Mouse (Mus musculus): Measurements from ENCODE around the gene Serpinb6b. TPM values are rescaled to one million over a fixed set of nuclear protein-coding genes. Genes with fewer than 3 reads are reported as not detected.

Gene Serpinb6b
- polyA plus RNA-seq, 1 experiment, result 1.0 TPM

GRCm38 (mm10) chr13:32969641-32970040, 4.6 kb downstream of the Serpinb6b start:
- Histone ChIP-seq H3ac (ENCODE audit: control insufficient read depth, insufficient read length, low read depth) (no peak overlapping the region), H3K4me3 (ENCODE audit: insufficient read depth, poor library complexity, severe bottlenecking) (no peak overlapping the region), H3K79me2 (ENCODE audit: control insufficient read depth, insufficient read depth) (no peaks in the 10 kb centered on the region), H3K36me3 (ENCODE audit: control insufficient read depth, insufficient read depth) (no peaks in the 10 kb centered on the region), H3K79me3 (ENCODE audit: low read depth) (no peaks in the 10 kb centered on the region), H3K27me3 (ENCODE audit: control insufficient read depth, insufficient read depth, insufficient read length) (no peaks in the 10 kb centered on the region)
- TF ChIP-seq FOSL1 (IDR thresholded peaks at IDR 0.05; ENCODE audit: insufficient read depth, low read length, poor library complexity, severe bottlenecking) (no peak), USF1 (IDR thresholded peaks at IDR 0.05; ENCODE audit: low read depth) (no peak), CTCF (IDR thresholded peaks at IDR 0.05; ENCODE audit: control insufficient read depth, insufficient read depth, insufficient read length) (no peak), MYOD1 (IDR thresholded peaks at IDR 0.05; ENCODE audit: control insufficient read depth, insufficient read length, low read depth) (no peak), MYOG (IDR thresholded peaks at IDR 0.05; ENCODE audit: control insufficient read depth, extremely low read depth, insufficient read length) (no peak), MAX (IDR thresholded peaks at IDR 0.05) (no peak), CEBPB (IDR thresholded peaks at IDR 0.05; ENCODE audit: low read depth) (no peak)

- no peaks in the 10 kb centered on the region for H3K79me3 ChIP-seq (ENCODE audit: low read depth)
- no peaks in the 10 kb centered on the region for H3K79me2 ChIP-seq (ENCODE audit: control insufficient read depth, insufficient read depth)
- TF ChIP-seq USF1 (IDR thresholded peaks at IDR 0.05; ENCODE audit: low read depth), result no peak
- no peak for TF ChIP-seq FOSL1 (IDR thresholded peaks at IDR 0.05; ENCODE audit: insufficient read depth, low read length, poor library complexity, severe bottlenecking)
- TF ChIP-seq MAX (IDR thresholded peaks at IDR 0.05), result no peak
- no peak for TF ChIP-seq CEBPB (IDR thresholded peaks at IDR 0.05; ENCODE audit: low read depth)
- TF ChIP-seq MYOD1 (IDR thresholded peaks at IDR 0.05; ENCODE audit: control insufficient read depth, insufficient read length, low read depth), result no peak
- TF ChIP-seq MYOG (IDR thresholded peaks at IDR 0.05; ENCODE audit: control insufficient read depth, extremely low read depth, insufficient read length), result no peak
- no peak for TF ChIP-seq CTCF (IDR thresholded peaks at IDR 0.05; ENCODE audit: control insufficient read depth, insufficient read depth, insufficient read length)
- H3K27me3 ChIP-seq (ENCODE audit: control insufficient read depth, insufficient read depth, insufficient read length), result no peaks in the 10 kb centered on the region
- H3ac ChIP-seq (ENCODE audit: control insufficient read depth, insufficient read length, low read depth), result no peak overlapping the region
- no peak overlapping the region for H3K4me3 ChIP-seq (ENCODE audit: insufficient read depth, poor library complexity, severe bottlenecking)
- no peaks in the 10 kb centered on the region for H3K36me3 ChIP-seq (ENCODE audit: control insufficient read depth, insufficient read depth)
Measured at GRCm38 (mm10) chr13:32970776-32971175, 5.8 kb downstream of the Serpinb6b start.

GRCm38 (mm10) chr13:32974268-32974667, 9.3 kb downstream of the Serpinb6b start:
- H3K4me3 ChIP-seq (ENCODE audit: insufficient read depth, poor library complexity, severe bottlenecking), result no peak overlapping the region
- H3ac ChIP-seq (ENCODE audit: control insufficient read depth, insufficient read length, low read depth), result no peak overlapping the region
- H3K79me3 ChIP-seq (ENCODE audit: low read depth), result no peaks in the 10 kb centered on the region
- H3K79me2 ChIP-seq (ENCODE audit: control insufficient read depth, insufficient read depth), result no peaks in the 10 kb centered on the region
- H3K36me3 ChIP-seq (ENCODE audit: control insufficient read depth, insufficient read depth), result no peaks in the 10 kb centered on the region
- TF ChIP-seq FOSL1 (IDR thresholded peaks at IDR 0.05; ENCODE audit: insufficient read depth, low read length, poor library complexity, severe bottlenecking), result no peak
- TF ChIP-seq MAX (IDR thresholded peaks at IDR 0.05), result no peak
- TF ChIP-seq CEBPB (IDR thresholded peaks at IDR 0.05; ENCODE audit: low read depth), result no peak
- TF ChIP-seq MYOD1 (IDR thresholded peaks at IDR 0.05; ENCODE audit: control insufficient read depth, insufficient read length, low read depth), result no peak
- TF ChIP-seq USF1 (IDR thresholded peaks at IDR 0.05; ENCODE audit: low read depth), result no peak
- no peak for TF ChIP-seq CTCF (IDR thresholded peaks at IDR 0.05; ENCODE audit: control insufficient read depth, insufficient read depth, insufficient read length)
- TF ChIP-seq MYOG (IDR thresholded peaks at IDR 0.05; ENCODE audit: control insufficient read depth, extremely low read depth, insufficient read length), result no peak
- H3K27me3 ChIP-seq (ENCODE audit: control insufficient read depth, insufficient read depth, insufficient read length), result no peaks in the 10 kb centered on the region

- Histone ChIP-seq H3K79me2 (ENCODE audit: control insufficient read depth, insufficient read depth) (no peaks in the 10 kb centered on the region), H3K27me3 (ENCODE audit: control insufficient read depth, insufficient read depth, insufficient read length) (no peaks in the 10 kb centered on the region), H3K79me3 (ENCODE audit: low read depth) (no peaks in the 10 kb centered on the region), H3ac (ENCODE audit: control insufficient read depth, insufficient read length, low read depth) (no peak overlapping the region), H3K36me3 (ENCODE audit: control insufficient read depth, insufficient read depth) (no peaks in the 10 kb centered on the region), H3K4me3 (ENCODE audit: insufficient read depth, poor library complexity, severe bottlenecking) (no peak overlapping the region)
- no peak for TF ChIP-seq USF1 (IDR thresholded peaks at IDR 0.05; ENCODE audit: low read depth)
- TF ChIP-seq MYOD1 (IDR thresholded peaks at IDR 0.05; ENCODE audit: control insufficient read depth, insufficient read length, low read depth), result no peak
Measured at GRCm38 (mm10) chr13:32974889-32975460, 10.0 kb downstream of the Serpinb6b start.

- no peak for TF ChIP-seq MYOG (IDR thresholded peaks at IDR 0.05; ENCODE audit: control insufficient read depth, extremely low read depth, insufficient read length)
- no peak for TF ChIP-seq FOSL1 (IDR thresholded peaks at IDR 0.05; ENCODE audit: insufficient read depth, low read length, poor library complexity, severe bottlenecking)
- no peak for TF ChIP-seq MAX (IDR thresholded peaks at IDR 0.05)
- TF ChIP-seq MYOD1 (IDR thresholded peaks at IDR 0.05; ENCODE audit: control insufficient read depth, insufficient read length, low read depth), result no peak
- no peak for TF ChIP-seq USF1 (IDR thresholded peaks at IDR 0.05; ENCODE audit: low read depth)
- no peak for TF ChIP-seq CEBPB (IDR thresholded peaks at IDR 0.05; ENCODE audit: low read depth)
- no peak for TF ChIP-seq CTCF (IDR thresholded peaks at IDR 0.05; ENCODE audit: control insufficient read depth, insufficient read depth, insufficient read length)
- no peaks in the 10 kb centered on the region for H3K79me3 ChIP-seq (ENCODE audit: low read depth)
- no peaks in the 10 kb centered on the region for H3K36me3 ChIP-seq (ENCODE audit: control insufficient read depth, insufficient read depth)
- no peak overlapping the region for H3ac ChIP-seq (ENCODE audit: control insufficient read depth, insufficient read length, low read depth)
- H3K27me3 ChIP-seq (ENCODE audit: control insufficient read depth, insufficient read depth, insufficient read length), result no peaks in the 10 kb centered on the region
- no peaks in the 10 kb centered on the region for H3K79me2 ChIP-seq (ENCODE audit: control insufficient read depth, insufficient read depth)
- no peak overlapping the region for H3K4me3 ChIP-seq (ENCODE audit: insufficient read depth, poor library complexity, severe bottlenecking)
Measured at GRCm38 (mm10) chr13:32975710-32976109, 10.7 kb downstream of the Serpinb6b start.

- TF ChIP-seq USF1 (IDR thresholded peaks at IDR 0.05; ENCODE audit: low read depth), result peak; percentile 72
- TF ChIP-seq CEBPB (IDR thresholded peaks at IDR 0.05; ENCODE audit: low read depth), result no peak
- peak; percentile 47 for TF ChIP-seq MYOD1 (IDR thresholded peaks at IDR 0.05; ENCODE audit: control insufficient read depth, insufficient read length, low read depth)
- no peaks in the 10 kb centered on the region for H3K27me3 ChIP-seq (ENCODE audit: control insufficient read depth, insufficient read depth, insufficient read length)
- no peaks in the 10 kb centered on the region for H3K36me3 ChIP-seq (ENCODE audit: control insufficient read depth, insufficient read depth)
- no peaks in the 10 kb centered on the region for H3K79me2 ChIP-seq (ENCODE audit: control insufficient read depth, insufficient read depth)
- H3ac ChIP-seq (ENCODE audit: control insufficient read depth, insufficient read length, low read depth), result no peak overlapping the region
- no peaks in the 10 kb centered on the region for H3K79me3 ChIP-seq (ENCODE audit: low read depth)
- H3K4me3 ChIP-seq (ENCODE audit: insufficient read depth, poor library complexity, severe bottlenecking), result no peak overlapping the region
Measured at GRCm38 (mm10) chr13:32982556-32983042, 17.6 kb downstream of the Serpinb6b start.
